Mouse (Mus musculus) spleen, adult 2 months (tissue): Measurements from ENCODE around the gene Rev3l. TPM values are rescaled to one million over a fixed set of nuclear protein-coding genes. Genes with fewer than 3 reads are reported as not detected.

ENCODE experiments used
- DNase-seq, 2 experiments: peaks; one replicate each; pipeline versions ENCODE4 v3.0.0 to v3.0.0-alpha.2; 2012 to 2021; ENCODE audit warnings: low spot score in 2 of 2, low read depth in 1 of 2
- H3K27ac ChIP-seq: fragments of 200-500 bp; 2 replicates; pipeline ENCODE4 v1.5.1; 2012; ENCODE audit warnings: low read length, inconsistent platforms; ENCODE audit not compliant: insufficient read depth
- H3K27me3 ChIP-seq: fragments of 200-500 bp; 2 replicates; pipeline ENCODE4 v1.6.1; 2012; ENCODE audit warnings: mild to moderate bottlenecking, moderate library complexity, low read length, inconsistent platforms; ENCODE audit not compliant: control insufficient read depth, insufficient read depth
- H3K36me3 ChIP-seq: fragments of 200-500 bp; 2 replicates; pipeline ENCODE4 v1.6.1; 2012; ENCODE audit warnings: mild to moderate bottlenecking, low read length, inconsistent platforms; ENCODE audit not compliant: control insufficient read depth, insufficient read depth
- H3K4me1 ChIP-seq: fragments of 200-500 bp; 2 replicates; pipeline ENCODE4 v1.6.1; 2011; ENCODE audit warnings: inconsistent platforms; ENCODE audit not compliant: control insufficient read depth, insufficient read depth, insufficient read length
- H3K4me3 ChIP-seq: fragments of 200-500 bp; 2 replicates; pipeline ENCODE4 v1.5.1; 2011; ENCODE audit warnings: mild to moderate bottlenecking, inconsistent platforms; ENCODE audit not compliant: insufficient read depth, insufficient read length; ENCODE audit errors: extremely low read depth
- CTCF ChIP-seq: fragments of 200-500 bp; IDR thresholded peaks from 2 replicates; pipeline ENCODE4 v1.5.1; 2011; ENCODE audit warnings: mild to moderate bottlenecking, inconsistent platforms; ENCODE audit not compliant: insufficient read depth, insufficient read length, insufficient replicate concordance; ENCODE audit errors: extremely low read depth
- POLR2A ChIP-seq: fragments of 200-500 bp; IDR thresholded peaks from 2 replicates; pipeline ENCODE4 v1.6.1; 2011; ENCODE audit warnings: low read depth, low read length, inconsistent platforms
- WGBS: fragments of 180-500 bp; shearing (Covaris S2); methylation state at CpG from one replicate; pipeline ENCODE4 v1.1.7; 2018; 5-methylcytosine and 5-hydroxymethylcytosine counted together
- polyA plus RNA-seq: library from polyadenylated mRNA; depleted of rRNA; stranded (reverse); fragments of >200 nt; gene quantifications from 2 replicates; pipeline ENCODE4 v1.2.3, GENCODE M21; 2012

Rev3l gene
- polyA plus RNA-seq, 1 experiment, result 8.4 TPM

DNA sequence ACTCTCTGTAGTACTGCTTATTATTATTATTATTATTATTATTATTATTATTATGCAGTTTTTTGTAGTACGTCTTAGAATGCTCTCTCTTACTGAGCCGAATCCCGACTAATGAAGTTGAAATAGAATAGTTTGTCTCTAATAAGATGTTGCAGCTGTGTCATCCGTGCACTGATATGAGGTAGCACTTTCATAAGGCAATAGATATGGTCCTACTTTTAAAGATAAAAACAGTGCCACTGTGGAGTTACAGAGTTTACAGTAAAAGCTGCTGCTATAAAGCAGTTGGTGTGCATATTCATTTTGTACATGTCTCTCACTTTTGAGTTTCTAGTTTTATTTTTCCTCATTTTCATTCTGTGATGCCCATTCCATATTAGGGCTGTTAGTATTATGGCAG lies 46.4 kb downstream of the Rev3l start:
- TF ChIP-seq CTCF (no peak), POLR2A (no peak)
- H3K27ac ChIP-seq, result no peak overlapping the region

DNA sequence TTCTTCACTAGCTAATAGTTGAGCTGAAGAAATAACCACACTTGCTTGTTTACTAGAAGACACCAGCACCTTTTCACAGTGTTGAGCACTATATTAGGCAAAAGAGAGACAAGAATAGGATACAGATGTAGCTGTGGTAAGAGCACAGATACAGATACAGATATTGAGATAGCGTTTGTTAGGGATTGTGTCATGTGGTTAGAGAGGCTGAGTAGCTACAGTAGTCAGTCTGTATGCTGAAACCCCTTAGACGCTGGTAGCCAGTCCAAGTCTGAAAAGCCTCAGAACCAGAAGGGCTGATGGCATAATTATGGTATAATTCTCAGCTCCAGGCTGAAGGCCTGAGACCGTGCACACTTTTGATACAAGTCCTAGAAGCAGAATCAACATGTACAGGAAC lies 53.3 kb downstream of the Rev3l start:
- Histone ChIP-seq H3K27ac (no peak overlapping the region), H3K4me3 (no peak overlapping the region), H3K36me3 (no peaks in the 10 kb centered on the region), H3K4me1 (no peaks in the 10 kb centered on the region), H3K27me3 (no peaks in the 10 kb centered on the region)
- 78% methylated on average over 3 of the region's 3 CpGs for WGBS
- DNase-seq, result no peak
- TF ChIP-seq POLR2A (no peak), CTCF (no peak)

More for the DNA sequence above, 46.4 kb downstream of the Rev3l start:
- no peak for DNase-seq
- H3K36me3 ChIP-seq, result no peaks in the 10 kb centered on the region
- H3K4me3 ChIP-seq, result no peak overlapping the region
- peaks cover 4% of the 10 kb centered on the region for H3K4me1 ChIP-seq
- no peaks in the 10 kb centered on the region for H3K27me3 ChIP-seq
- 82% methylated on average over 4 of the region's 4 CpGs for WGBS

DNA sequence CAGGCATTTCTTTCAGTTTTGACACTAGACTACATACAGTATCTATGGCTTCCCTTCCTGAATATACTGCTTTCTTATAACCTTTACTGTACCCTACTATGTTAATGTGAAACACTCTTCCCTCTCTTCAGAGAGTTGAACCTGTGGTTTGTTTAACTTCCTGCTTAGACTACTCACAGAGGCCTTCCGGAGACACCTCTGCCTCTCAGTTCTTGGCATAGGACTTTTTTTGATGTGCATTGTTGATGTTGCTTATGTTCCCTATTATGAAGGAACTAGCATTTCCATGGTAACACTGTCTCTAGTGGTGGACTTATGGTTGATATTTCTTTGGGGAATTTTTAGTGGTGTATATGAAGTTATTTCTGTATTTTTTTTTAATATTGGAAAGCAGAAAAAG lies 61.4 kb downstream of the Rev3l start:
- H3K36me3 ChIP-seq, result peaks cover 9% of the 10 kb centered on the region
- no peak overlapping the region for H3K27ac ChIP-seq
- H3K27me3 ChIP-seq, result no peaks in the 10 kb centered on the region
- TF ChIP-seq POLR2A, result no peak
- TF ChIP-seq CTCF, result no peak
- no peak overlapping the region for H3K4me3 ChIP-seq
- peak in 1 of 2 experiments; percentile 36 for DNase-seq
- H3K4me1 ChIP-seq, result 0 out of 2 replicates have a peak, but pooled peaks cover 2% of the 10 kb centered on the region
- WGBS, result 26% methylated on average over 1 of the region's 1 CpGs

DNA sequence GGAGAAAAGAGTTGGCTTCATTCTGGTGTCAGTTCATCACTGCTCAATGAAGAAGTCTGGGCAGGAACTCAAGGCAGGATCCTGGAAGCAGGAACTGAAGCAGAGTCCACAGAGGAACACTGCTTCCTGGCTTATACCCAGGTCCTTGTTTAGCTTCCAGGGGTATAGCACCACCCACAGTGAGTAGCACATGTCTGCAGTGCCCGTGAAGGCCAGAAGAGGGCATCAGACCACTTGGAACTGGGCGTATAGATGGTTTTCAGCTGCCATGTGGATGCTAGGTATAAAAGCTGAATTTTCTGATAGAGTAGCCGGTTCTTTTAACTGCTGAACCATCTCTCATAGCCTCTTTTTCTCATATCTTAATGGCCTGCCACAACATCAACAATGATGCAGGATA lies 79.6 kb downstream of the Rev3l start:
- DNase-seq, result peak; percentile 7 to 17
- TF ChIP-seq CTCF (no peak), POLR2A (no peak)
- Histone ChIP-seq H3K27ac (no peak overlapping the region), H3K27me3 (no peaks in the 10 kb centered on the region), H3K36me3 (peaks cover 19% of the 10 kb centered on the region), H3K4me1 (no peaks in the 10 kb centered on the region), H3K4me3 (no peak overlapping the region)
- 76% methylated on average over 3 of the region's 3 CpGs for WGBS

DNA sequence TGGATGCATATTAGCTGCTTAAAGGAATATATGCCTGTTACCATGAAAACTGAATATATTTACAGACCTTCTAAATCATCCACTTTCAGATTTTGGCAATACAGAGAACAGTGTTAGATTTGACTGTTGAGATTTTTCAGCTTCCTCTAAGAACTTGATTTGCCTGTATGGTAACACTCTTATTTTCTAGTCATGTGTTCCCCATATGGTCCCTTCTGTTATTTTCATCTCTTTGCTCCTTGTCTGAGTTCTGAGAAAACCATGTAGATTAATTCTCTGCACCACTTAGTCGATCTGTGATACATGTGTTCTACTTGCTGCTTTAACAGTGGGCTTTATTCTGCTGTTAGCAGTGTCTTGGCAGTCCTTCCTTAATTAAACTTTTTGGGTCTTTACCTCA lies 110.7 kb downstream of the Rev3l start:
- no peak for TF ChIP-seq POLR2A
- no peak for TF ChIP-seq CTCF
- peaks cover 22% of the 10 kb centered on the region for H3K36me3 ChIP-seq
- no peaks in the 10 kb centered on the region for H3K27me3 ChIP-seq
- H3K4me3 ChIP-seq, result no peak overlapping the region
- 86% methylated on average over 1 of the region's 1 CpGs for WGBS
- no peaks in the 10 kb centered on the region for H3K4me1 ChIP-seq
- DNase-seq, result no peak
- H3K27ac ChIP-seq, result no peak overlapping the region

DNA sequence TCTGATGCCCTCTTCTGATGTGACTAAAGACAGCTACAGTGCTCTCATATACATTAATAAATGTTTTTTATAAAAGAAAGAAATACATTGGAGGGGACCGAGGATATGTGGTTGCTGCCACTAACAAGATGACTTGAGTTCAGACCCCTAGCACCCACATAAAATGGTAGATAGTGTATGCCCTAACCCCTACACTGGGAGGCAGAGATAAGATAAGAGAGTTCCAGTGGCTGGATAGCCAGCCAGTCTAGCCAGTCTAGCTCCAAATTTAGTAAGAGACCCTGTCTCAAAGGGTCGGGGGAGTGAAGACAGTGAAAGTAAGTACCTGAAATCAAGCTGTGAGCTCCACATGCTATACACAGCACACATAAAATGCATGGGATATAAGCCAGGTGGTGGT lies 133.6 kb downstream of the Rev3l start:
- H3K36me3 ChIP-seq, result peaks cover 16% of the 10 kb centered on the region
- DNase-seq, result no peak
- WGBS, result 81% methylated on average over 2 of the region's 2 CpGs
- TF ChIP-seq POLR2A, result no peak
- H3K4me3 ChIP-seq, result no peak overlapping the region
- no peaks in the 10 kb centered on the region for H3K4me1 ChIP-seq
- no peaks in the 10 kb centered on the region for H3K27me3 ChIP-seq
- no peak overlapping the region for H3K27ac ChIP-seq

DNA sequence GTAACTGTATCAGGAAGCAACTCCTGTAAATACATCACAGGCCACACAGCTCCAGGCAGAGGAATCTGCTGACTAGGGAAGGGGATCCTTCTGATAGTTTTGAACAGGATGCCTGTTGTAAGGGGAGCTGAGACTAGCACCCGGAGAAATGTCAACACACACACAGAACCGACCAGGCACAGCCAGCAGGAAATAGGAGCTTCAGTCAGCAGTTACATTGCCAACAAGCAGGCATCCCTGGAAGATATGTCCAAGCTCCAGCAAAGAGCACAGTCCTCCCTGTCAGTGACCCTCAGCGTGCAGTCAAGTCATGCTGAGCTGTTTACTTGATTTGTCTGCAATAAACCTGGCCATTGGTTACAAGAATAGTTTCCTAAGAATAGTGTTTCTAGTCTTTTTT lies 156.7 kb downstream of the Rev3l start:
- Histone ChIP-seq H3K4me1 (no peaks in the 10 kb centered on the region), H3K27ac (no peak overlapping the region), H3K4me3 (no peak overlapping the region), H3K36me3 (no peaks in the 10 kb centered on the region), H3K27me3 (no peaks in the 10 kb centered on the region)
- DNase-seq, result no peak
- WGBS, result 72% methylated on average over 3 of the region's 3 CpGs
- no peak for TF ChIP-seq POLR2A
- TF ChIP-seq CTCF, result no peak
